Mouse (Mus musculus) heart, adult 2 months (tissue): ENCODE data around the gene Nol6.

ENCODE experiments used
- CTCF ChIP-seq: fragments of 200-600 bp; IDR thresholded peaks from 2 replicates; pipeline ENCODE4 v1.8.1; 2022; ENCODE audit warnings: antibody characterized with exemption, mild to moderate bottlenecking, moderate library complexity
- POLR2A ChIP-seq: fragments of 200-500 bp; IDR thresholded peaks from 2 replicates; pipeline ENCODE4 v1.6.1; 2011; ENCODE audit warnings: mild to moderate bottlenecking, low read depth, low read length, control low read depth; ENCODE audit not compliant: insufficient read depth

DNA sequence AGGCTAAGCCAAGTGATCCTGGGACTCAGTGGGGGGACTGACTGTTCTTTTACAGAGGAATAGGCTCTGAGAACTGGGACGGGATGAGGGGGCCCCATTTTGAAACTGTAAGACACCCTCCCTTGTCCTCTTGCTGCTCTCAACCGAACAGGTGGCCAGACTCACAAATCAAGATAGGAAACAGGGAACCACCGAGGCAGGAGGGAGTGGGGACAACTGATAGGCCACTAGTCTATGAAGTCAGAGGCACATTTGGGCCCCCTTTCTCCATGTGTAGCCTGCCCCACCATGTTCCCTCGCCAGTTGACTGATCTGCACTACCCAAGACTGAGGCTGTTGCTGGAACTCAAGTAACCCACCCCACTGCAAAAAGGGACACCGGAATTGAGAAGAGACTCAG lies 27.5 kb downstream of the Nol6 start:
- no peak for TF ChIP-seq CTCF
- no peak for TF ChIP-seq POLR2A
